Mouse (Mus musculus) bone marrow, adult 2 months (tissue): Measurements from ENCODE around the gene Lsamp.

Source experiments
- CTCF ChIP-seq: fragments of 200-500 bp; IDR thresholded peaks from 2 replicates; pipeline ENCODE4 v1.5.1; 2011; ENCODE audit warnings: low read length, control low read depth; ENCODE audit not compliant: control insufficient read depth, insufficient read depth
- POLR2A ChIP-seq: fragments of 200-500 bp; IDR thresholded peaks from 2 replicates; pipeline ENCODE4 v1.6.1; 2011; ENCODE audit warnings: low read depth, mild to moderate bottlenecking, control low read depth, low read length, borderline replicate concordance; ENCODE audit not compliant: control insufficient read depth

- TF ChIP-seq CTCF (no peak), POLR2A (no peak)
Observed at GRCm38 (mm10) chr16:40960586-40960985, 976.4 kb downstream of the Lsamp start.
